Mouse (Mus musculus) liver, postnatal 0 days (tissue): Measurements from ENCODE around the gene Gna11.

ENCODE experiments used
- CTCF ChIP-seq: sonication (generic); IDR thresholded peaks from 2 replicates; pipeline ENCODE4 v1.5.1; 2016; ENCODE audit warnings: antibody characterized with exemption, low read depth
- EP300 ChIP-seq: IDR thresholded peaks from 2 replicates; pipeline ENCODE4 v1.6.1; 2016; ENCODE audit warnings: antibody characterized with exemption, low read depth, mild to moderate bottlenecking

GRCm38 (mm10) chr10:81538321-81539048 lies 6.5 kb downstream of the Gna11 start:
- TF ChIP-seq CTCF (no peak), EP300 (no peak)
